24 mouse cellular contexts compared by ENCODE assay signal in genomic region chr2:152321558-152321957, GRCm38 (mm10). TPM values are rescaled to one million over a fixed set of nuclear protein-coding genes. Genes with fewer than 3 reads are reported as not detected.
DNase-seq lines count a peak whose midpoint lies in the region; ATAC-seq lines count a peak whose summit lies in the region.
"Had no signal": no experiment of that assay in that cellular context is flagged by ENCODE, and none has a peak within 500 bp of the region (broad histone marks: within the 10 kb centered on the region; RNA-seq: fewer than 3 reads in every experiment).

No protein-coding gene starts in this region.

- H3K27ac ChIP-seq in embryonic facial prominence, embryonic 14.5 days (replicated peaks; ENCODE audit: low read depth, low read length) = no peak overlapping the region
- no peak overlapping the region for H3K27ac ChIP-seq in embryonic facial prominence, embryonic 10.5 days (replicated peaks)
- H3K27ac ChIP-seq in limb, embryonic 13.5 days = no peak overlapping the region
- H3K27ac ChIP-seq in limb, embryonic 10.5 days = no peak overlapping the region
- no peak overlapping the region for H3K27ac ChIP-seq in limb, embryonic 15.5 days
- H3K27ac ChIP-seq: embryonic facial prominence, embryonic 12.5 days; forebrain, embryonic 12.5 days; heart, embryonic 15.5 days; hindbrain, postnatal 0 days had no signal

- no peaks in the 10 kb centered on the region for H3K9me3 ChIP-seq in embryonic facial prominence, embryonic 14.5 days (ENCODE audit: control insufficient read depth, low read length)
- H3K9me3 ChIP-seq in embryonic facial prominence, embryonic 10.5 days = no peaks in the 10 kb centered on the region
- no peaks in the 10 kb centered on the region for H3K9me3 ChIP-seq in limb, embryonic 13.5 days
- H3K9me3 ChIP-seq in limb, embryonic 10.5 days (replicated peaks) = no peaks in the 10 kb centered on the region
- no peaks in the 10 kb centered on the region for H3K9me3 ChIP-seq in limb, embryonic 15.5 days
- H3K9me3 ChIP-seq: embryonic facial prominence, embryonic 12.5 days; forebrain, embryonic 12.5 days; G1E; heart, embryonic 15.5 days had no signal

- no peaks in the 10 kb centered on the region for H3K4me1 ChIP-seq in embryonic facial prominence, embryonic 14.5 days (ENCODE audit: control insufficient read depth, insufficient read depth, low read length)
- H3K4me1 ChIP-seq in embryonic facial prominence, embryonic 10.5 days = no peaks in the 10 kb centered on the region
- no peaks in the 10 kb centered on the region for H3K4me1 ChIP-seq in limb, embryonic 13.5 days
- H3K4me1 ChIP-seq in limb, embryonic 10.5 days = no peaks in the 10 kb centered on the region
- H3K4me1 ChIP-seq in limb, embryonic 15.5 days = no peaks in the 10 kb centered on the region
- H3K4me1 ChIP-seq: embryonic facial prominence, embryonic 12.5 days; forebrain, embryonic 12.5 days; heart, embryonic 15.5 days had no signal

- H3K36me3 ChIP-seq in embryonic facial prominence, embryonic 14.5 days (ENCODE audit: control insufficient read depth, insufficient read depth, low read length) = peaks cover 76% of the 10 kb centered on the region
- H3K36me3 ChIP-seq in embryonic facial prominence, embryonic 10.5 days (replicated peaks) = peaks cover 100% of the 10 kb centered on the region
- peaks cover 92% of the 10 kb centered on the region for H3K36me3 ChIP-seq in limb, embryonic 13.5 days
- H3K36me3 ChIP-seq in limb, embryonic 10.5 days = peaks cover 98% of the 10 kb centered on the region
- peaks cover 97% of the 10 kb centered on the region for H3K36me3 ChIP-seq in limb, embryonic 15.5 days

- no peak overlapping the region for H3K4me2 ChIP-seq in embryonic facial prominence, embryonic 14.5 days (ENCODE audit: low read depth, low read length)
- no peak overlapping the region for H3K4me2 ChIP-seq in limb, embryonic 13.5 days (replicated peaks)
- no peak overlapping the region for H3K4me2 ChIP-seq in limb, embryonic 15.5 days
- H3K4me2 ChIP-seq: embryonic facial prominence, embryonic 12.5 days; forebrain, embryonic 12.5 days; heart, embryonic 11.5 days; heart, embryonic 15.5 days had no signal

- DNase-seq in embryonic facial prominence, embryonic 14.5 days (ENCODE audit: low spot score) = no peak
- DNase-seq in embryonic facial prominence, embryonic 10.5 days (ENCODE audit: low spot score) = no peak
- DNase-seq in limb, embryonic 10.5 days (ENCODE audit: low spot score) = no peak
- DNase-seq in cerebellum, postnatal 14 days = no peak
- no peak for DNase-seq in retina, embryonic 14.5 days (ENCODE audit: low spot score)
- DNase-seq: adrenal gland, adult 8-10 months; adrenal gland, postnatal 36 days; B cell, adult 2 months; cerebellum, adult 2 months; cerebellum, postnatal 10 days; embryo, embryonic 11 days; gastrocnemius, postnatal 10 days; heart, adult 18-20 months; heart, postnatal 14 days had no signal

- peak; percentile 23; the same call in 1 of the 2 replicates for ATAC-seq in embryonic facial prominence, embryonic 14.5 days (ENCODE audit: low read depth)
- ATAC-seq in limb, embryonic 13.5 days (ENCODE audit: low FRiP score, low read depth) = peak; percentile 18; the same call in 1 of the 2 replicates
- ATAC-seq in limb, embryonic 15.5 days (ENCODE audit: insufficient number of reproducible peaks, low FRiP score, low TSS enrichment, low read depth) = peak; percentile 22; the same call in 1 of the 2 replicates
- ATAC-seq: CD4-positive, CD25-positive, alpha-beta regulatory T cell, adult 4 months; forebrain, embryonic 16.5 days; hindbrain, postnatal 0 days had no signal

- H3K9ac ChIP-seq in embryonic facial prominence, embryonic 14.5 days (ENCODE audit: low read depth, low read length) = no peak overlapping the region
- 0 out of 2 replicates have a peak overlapping the region, but pooled peaks have one; percentile 31 for H3K9ac ChIP-seq in limb, embryonic 13.5 days
- no peak overlapping the region for H3K9ac ChIP-seq in limb, embryonic 15.5 days
- H3K9ac ChIP-seq: embryonic facial prominence, embryonic 12.5 days; forebrain, embryonic 12.5 days; heart, embryonic 15.5 days had no signal

- WGBS in embryonic facial prominence, embryonic 14.5 days = 87% methylated on average over 5 of the region's 5 CpGs
- 91% methylated on average over 5 of the region's 5 CpGs for WGBS in embryonic facial prominence, embryonic 10.5 days
- 84% methylated on average over 5 of the region's 5 CpGs for WGBS in limb, embryonic 13.5 days
- WGBS in limb, embryonic 10.5 days = 88% methylated on average over 5 of the region's 5 CpGs
- 82% methylated on average over 5 of the region's 5 CpGs for WGBS in limb, embryonic 15.5 days

- H3K4me3 ChIP-seq in embryonic facial prominence, embryonic 14.5 days (ENCODE audit: low read depth, low read length) = no peak overlapping the region
- no peak overlapping the region for H3K4me3 ChIP-seq in embryonic facial prominence, embryonic 10.5 days
- H3K4me3 ChIP-seq in limb, embryonic 13.5 days = no peak overlapping the region
- no peak overlapping the region for H3K4me3 ChIP-seq in limb, embryonic 10.5 days
- H3K4me3 ChIP-seq in limb, embryonic 15.5 days = no peak overlapping the region
- H3K4me3 ChIP-seq: embryonic facial prominence, embryonic 12.5 days; forebrain, embryonic 12.5 days; heart, embryonic 15.5 days had no signal

- no peaks in the 10 kb centered on the region for H3K27me3 ChIP-seq in embryonic facial prominence, embryonic 14.5 days (replicated peaks; ENCODE audit: control insufficient read depth, insufficient read depth, low read length)
- no peaks in the 10 kb centered on the region for H3K27me3 ChIP-seq in embryonic facial prominence, embryonic 10.5 days (replicated peaks; ENCODE audit: low read depth, poor library complexity, severe bottlenecking)
- H3K27me3 ChIP-seq in limb, embryonic 13.5 days = no peaks in the 10 kb centered on the region
- no peaks in the 10 kb centered on the region for H3K27me3 ChIP-seq in limb, embryonic 10.5 days (ENCODE audit: low read depth, poor library complexity, severe bottlenecking)
- H3K27me3 ChIP-seq in limb, embryonic 15.5 days = no peaks in the 10 kb centered on the region
- H3K27me3 ChIP-seq: embryonic facial prominence, embryonic 12.5 days; forebrain, embryonic 12.5 days; heart, embryonic 15.5 days had no signal

RNA-seq across cellular contexts. Expression of gene Rbck1, which starts 10.9 kb away (rescaled TPM):
- polyA plus RNA-seq in embryonic facial prominence, embryonic 14.5 days (2014; fragmentation: Nextera tagmentation; extraction: Ambion mirVana) = 79.5 and 82.2 TPM in 2 replicates
- polyA plus RNA-seq in embryonic facial prominence, embryonic 10.5 days (2016; fragmentation: Nextera tagmentation; extraction: Ambion mirVana) = 96.2 and 98.1 TPM in 2 replicates
- polyA plus RNA-seq in limb, embryonic 13.5 days (2015; fragmentation: Nextera tagmentation; extraction: Ambion mirVana) = 83.3 and 86.9 TPM in 2 replicates
- polyA plus RNA-seq in limb, embryonic 10.5 days (2016; fragmentation: Nextera tagmentation; extraction: Ambion mirVana) = 85.8 and 92.6 TPM in 2 replicates
- polyA plus RNA-seq in limb, embryonic 15.5 days (2015; fragmentation: Nextera tagmentation; extraction: Ambion mirVana) = 86.3 and 91.7 TPM in 2 replicates

RNA-seq across cellular contexts. Expression of gene Trib3, which starts 22.3 kb away (rescaled TPM):
- 3.0 and 3.3 TPM in 2 replicates for polyA plus RNA-seq in embryonic facial prominence, embryonic 14.5 days (2014; fragmentation: Nextera tagmentation; extraction: Ambion mirVana)
- polyA plus RNA-seq in embryonic facial prominence, embryonic 10.5 days (2016; fragmentation: Nextera tagmentation; extraction: Ambion mirVana) = 2.5 and 3.0 TPM in 2 replicates
- polyA plus RNA-seq in limb, embryonic 13.5 days (2015; fragmentation: Nextera tagmentation; extraction: Ambion mirVana) = 1.5 and 2.2 TPM in 2 replicates
- polyA plus RNA-seq in limb, embryonic 10.5 days (2016; fragmentation: Nextera tagmentation; extraction: Ambion mirVana) = 2.6 and 3.2 TPM in 2 replicates
- polyA plus RNA-seq in limb, embryonic 15.5 days (2015; fragmentation: Nextera tagmentation; extraction: Ambion mirVana) = 2.9 and 4.5 TPM in 2 replicates

RNA-seq across cellular contexts. Expression of gene Tbc1d20, which starts 27.9 kb away (rescaled TPM):
- polyA plus RNA-seq in embryonic facial prominence, embryonic 14.5 days (2014; fragmentation: Nextera tagmentation; extraction: Ambion mirVana) = 31.0 and 32.2 TPM in 2 replicates
- 30.8 and 32.0 TPM in 2 replicates for polyA plus RNA-seq in embryonic facial prominence, embryonic 10.5 days (2016; fragmentation: Nextera tagmentation; extraction: Ambion mirVana)
- polyA plus RNA-seq in limb, embryonic 13.5 days (2015; fragmentation: Nextera tagmentation; extraction: Ambion mirVana) = 47.1 and 47.7 TPM in 2 replicates
- 31.2 and 37.1 TPM in 2 replicates for polyA plus RNA-seq in limb, embryonic 10.5 days (2016; fragmentation: Nextera tagmentation; extraction: Ambion mirVana)
- 43.5 and 48.0 TPM in 2 replicates for polyA plus RNA-seq in limb, embryonic 15.5 days (2015; fragmentation: Nextera tagmentation; extraction: Ambion mirVana)

RNA-seq across cellular contexts. Expression of gene Nrsn2, which starts 54.9 kb away (rescaled TPM):
- 2.5 and 2.7 TPM in 2 replicates for polyA plus RNA-seq in embryonic facial prominence, embryonic 14.5 days (2014; fragmentation: Nextera tagmentation; extraction: Ambion mirVana)
- polyA plus RNA-seq in embryonic facial prominence, embryonic 10.5 days (2016; fragmentation: Nextera tagmentation; extraction: Ambion mirVana) = 0.87 and 2.5 TPM in 2 replicates
- 4.4 and 4.6 TPM in 2 replicates for polyA plus RNA-seq in limb, embryonic 13.5 days (2015; fragmentation: Nextera tagmentation; extraction: Ambion mirVana)
- polyA plus RNA-seq in limb, embryonic 10.5 days (2016; fragmentation: Nextera tagmentation; extraction: Ambion mirVana) = 0.59 and 1.4 TPM in 2 replicates
- polyA plus RNA-seq in limb, embryonic 15.5 days (2015; fragmentation: Nextera tagmentation; extraction: Ambion mirVana) = 1.0 and 1.5 TPM in 2 replicates
- polyA plus RNA-seq: CD4-positive, CD25-positive, alpha-beta regulatory T cell, adult 4 months; G1E had no signal
